Mouse (Mus musculus) G1E (cell line): ENCODE data around the gene Gm28051.

Source experiments
- CTCF ChIP-seq: IDR thresholded peaks from 2 replicates; pipeline ENCODE4 v1.5.1; 2012; ENCODE audit warnings: low read depth, low read length, inconsistent platforms, mixed read lengths
- GATA1 ChIP-seq: IDR thresholded peaks from 2 replicates; pipeline ENCODE4 v1.6.1; 2012; ENCODE audit warnings: borderline replicate concordance, low read length, inconsistent platforms, mixed read lengths

DNA sequence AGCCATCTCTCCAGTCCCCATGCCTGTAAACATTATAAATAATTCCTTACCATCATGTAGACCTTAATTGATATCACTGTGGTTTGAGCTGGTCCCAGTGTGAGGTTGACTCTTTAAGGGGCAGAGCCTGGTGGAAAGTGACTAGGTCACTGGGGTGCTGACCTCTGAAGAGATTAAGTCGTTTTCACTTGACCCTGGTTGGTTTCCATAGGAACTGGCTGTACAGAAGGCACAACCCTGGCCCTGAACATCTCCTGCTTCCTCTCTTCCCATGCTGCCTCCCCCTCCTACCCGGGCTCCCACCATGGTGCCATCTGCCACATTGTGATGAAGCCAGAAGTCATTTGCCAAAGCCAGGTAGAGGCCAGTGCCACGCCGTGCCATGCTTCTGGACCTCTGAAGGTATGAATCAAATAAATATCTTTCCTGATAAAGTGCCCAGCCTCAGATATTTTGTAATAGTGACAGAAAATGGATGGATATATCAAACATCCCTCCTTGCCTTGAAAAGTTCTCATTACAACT, 46.7 kb downstream of the Gm28051 start:
- TF ChIP-seq GATA1 (no peak), CTCF (no peak)
